Mouse (Mus musculus) MEL (cell line): Measurements from ENCODE around the gene Exosc10.

Experiments
- BHLHE40 ChIP-seq: IDR thresholded peaks from 2 replicates; pipeline ENCODE4 v1.6.1; 2012; ENCODE audit warnings: low read depth, mild to moderate bottlenecking, inconsistent platforms, low read length, improper control_type of control experiment, borderline replicate concordance
- CTCF ChIP-seq, 3 experiments: IDR thresholded peaks in 2 of 3; conservative IDR thresholded peaks in 1 of 3; 2 replicates each; pipeline ENCODE4 v1.5.1; 2011 to 2012; ENCODE audit warnings: low read length in 3 of 3, low read depth in 2 of 3, mild to moderate bottlenecking in 2 of 3, improper control_type of control experiment in 1 of 3, inconsistent platforms in 1 of 3, mixed read lengths in 1 of 3, moderate library complexity in 1 of 3; ENCODE audit not compliant: control insufficient read depth in 1 of 3, insufficient read depth in 1 of 3, poor library complexity in 1 of 3, severe bottlenecking in 1 of 3
- ELF1 ChIP-seq: IDR thresholded peaks from 2 replicates; pipeline ENCODE4 v1.6.1; 2014; ENCODE audit warnings: low read depth, mild to moderate bottlenecking, inconsistent platforms, low read length, improper control_type of control experiment, moderate library complexity
- MAX ChIP-seq: IDR thresholded peaks from 2 replicates; pipeline ENCODE4 v1.6.1; 2011; ENCODE audit warnings: low read length, improper control_type of control experiment
- MEF2A ChIP-seq: IDR thresholded peaks from 2 replicates; pipeline ENCODE4 v1.6.1; 2014; ENCODE audit warnings: low read depth, mild to moderate bottlenecking, inconsistent platforms, low read length, improper control_type of control experiment; ENCODE audit not compliant: poor library complexity, insufficient replicate concordance, severe bottlenecking; ENCODE audit errors: extremely low read depth
- ZNF384 ChIP-seq: IDR thresholded peaks from 2 replicates; pipeline ENCODE4 v1.6.1; 2012; ENCODE audit warnings: low read depth, mild to moderate bottlenecking, inconsistent platforms, low read length, improper control_type of control experiment

DNA sequence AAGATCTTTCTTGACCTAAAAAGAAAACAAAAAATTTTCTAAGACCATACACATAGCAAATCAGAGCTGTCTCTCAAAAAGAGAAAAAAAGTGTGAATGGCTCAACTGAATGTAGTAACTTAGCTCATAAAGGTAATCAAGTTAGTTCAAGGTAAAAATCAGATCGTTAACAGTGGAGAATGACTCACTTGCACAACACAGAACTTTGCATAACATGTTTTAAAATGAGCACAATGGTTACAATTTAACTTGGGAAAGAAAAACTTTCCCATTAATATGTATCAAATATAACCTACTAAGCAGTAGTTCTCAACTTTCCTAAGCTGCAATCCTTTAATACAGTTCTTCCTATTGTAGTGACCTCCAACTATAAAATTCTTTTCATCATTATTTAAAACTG, 62.5 kb downstream of the Exosc10 start:
- TF ChIP-seq ELF1 (no peak), BHLHE40 (no peak), MAX (no peak), ZNF384 (no peak), CTCF (IDR thresholded peaks at IDR 0.05 in 2 of 3, conservative IDR thresholded peaks at IDR 0.05 in 1 of 3; ENCODE audit: control insufficient read depth in 1 of 3, insufficient read depth in 1 of 3, low read depth in 2 of 3, low read length in 3 of 3, poor library complexity in 1 of 3, severe bottlenecking in 1 of 3) (no peak), MEF2A (no peak)
